Mouse (Mus musculus) ES-Bruce4 (cell line): Measurements from ENCODE around the gene Oas2.

ENCODE experiments used
- CTCF ChIP-seq: IDR thresholded peaks from one replicate; pipeline ENCODE4 v1.8.1; 2011; ENCODE audit warnings: low read depth, low read length
- POLR2A ChIP-seq: IDR thresholded peaks from one replicate; pipeline ENCODE4 v1.8.1; 2011; ENCODE audit warnings: low read length; ENCODE audit not compliant: insufficient read depth

GRCm38 (mm10) chr5:120776801-120777200, 27.1 kb upstream of the Oas2 start:
- TF ChIP-seq CTCF (no peak), POLR2A (no peak)
